24 mouse cellular contexts compared by ENCODE assay signal in the genomic region with DNA sequence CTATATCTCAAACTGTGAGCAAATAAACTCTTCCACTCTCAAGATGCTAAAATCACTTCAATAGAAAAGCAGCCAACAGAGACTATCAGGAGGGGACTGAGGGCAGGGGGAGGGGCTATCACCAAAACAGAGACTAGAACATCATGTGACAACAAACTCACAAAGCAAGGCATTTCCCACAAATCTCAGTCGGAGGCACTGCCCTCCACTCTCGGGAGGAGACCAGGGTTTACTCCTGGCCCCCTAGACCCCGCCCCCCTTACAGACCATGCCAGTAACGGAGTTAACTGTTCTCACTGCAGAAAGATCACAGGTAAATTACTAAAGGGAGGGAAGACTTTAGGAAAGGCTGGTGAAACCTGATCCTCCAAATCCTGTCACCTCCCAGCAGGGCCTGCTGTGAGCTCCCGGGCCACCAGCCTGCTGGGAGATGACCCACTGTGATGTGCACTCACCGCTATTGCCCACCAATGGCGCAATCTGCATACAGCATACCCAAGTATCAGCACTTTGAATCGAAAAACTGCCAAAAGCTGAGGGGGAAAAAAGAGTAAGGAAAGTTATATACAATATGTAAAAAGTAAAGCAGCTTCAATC. TPM values are rescaled to one million over a fixed set of nuclear protein-coding genes. Genes with fewer than 3 reads are reported as not detected.
DNase-seq lines count a peak whose midpoint lies in the region; ATAC-seq and TF ChIP-seq lines count a peak whose summit lies in the region.
"Had no signal": no experiment of that assay in that cellular context is flagged by ENCODE, and none has a peak within 500 bp of the region (broad histone marks: within the 10 kb centered on the region; RNA-seq: fewer than 3 reads in every experiment).

No protein-coding gene starts in this region.

- TF ChIP-seq CTCF in hindbrain, postnatal 0 days (IDR thresholded peaks at IDR 0.05; ENCODE audit: low read depth), result 0 out of 2 replicates have a peak, but pooled peaks have one; percentile 6

- H3K27me3 ChIP-seq in embryonic facial prominence, embryonic 12.5 days, result no peaks in the 10 kb centered on the region
- H3K27me3 ChIP-seq in embryonic facial prominence, embryonic 10.5 days (replicated peaks; ENCODE audit: low read depth, poor library complexity, severe bottlenecking), result no peaks in the 10 kb centered on the region
- no peaks in the 10 kb centered on the region for H3K27me3 ChIP-seq in hindbrain, postnatal 0 days (ENCODE audit: insufficient read depth, low read length)
- H3K27me3 ChIP-seq in hindbrain, embryonic 13.5 days, result no peaks in the 10 kb centered on the region
- no peaks in the 10 kb centered on the region for H3K27me3 ChIP-seq in midbrain, embryonic 13.5 days
- H3K27me3 ChIP-seq in midbrain, embryonic 14.5 days (ENCODE audit: control insufficient read depth, insufficient read depth, low read length), result no peaks in the 10 kb centered on the region
- H3K27me3 ChIP-seq: embryonic facial prominence, embryonic 13.5 days; hindbrain, embryonic 15.5 days; intestine, embryonic 15.5 days; stomach, embryonic 15.5 days had no signal

- 16% methylated on average over 8 of the region's 8 CpGs for WGBS in embryonic facial prominence, embryonic 12.5 days
- 15% methylated on average over 8 of the region's 8 CpGs for WGBS in embryonic facial prominence, embryonic 10.5 days
- WGBS in hindbrain, postnatal 0 days, result 23% methylated on average over 8 of the region's 8 CpGs
- WGBS in hindbrain, embryonic 13.5 days, result 12% methylated on average over 8 of the region's 8 CpGs
- WGBS in midbrain, embryonic 13.5 days, result 11% methylated on average over 8 of the region's 8 CpGs
- 15% methylated on average over 8 of the region's 8 CpGs for WGBS in midbrain, embryonic 14.5 days

- 0 out of 2 replicates have a peak overlapping the region, but pooled peaks have one; percentile 5 for H3K27ac ChIP-seq in embryonic facial prominence, embryonic 12.5 days
- H3K27ac ChIP-seq in embryonic facial prominence, embryonic 10.5 days (replicated peaks), result no peak overlapping the region
- no peak overlapping the region for H3K27ac ChIP-seq in hindbrain, postnatal 0 days
- no peak overlapping the region for H3K27ac ChIP-seq in hindbrain, embryonic 13.5 days
- no peak overlapping the region for H3K27ac ChIP-seq in midbrain, embryonic 13.5 days
- no peak overlapping the region for H3K27ac ChIP-seq in midbrain, embryonic 14.5 days (replicated peaks; ENCODE audit: low read depth, low read length)
- H3K27ac ChIP-seq: embryonic facial prominence, embryonic 13.5 days; gastrocnemius, adult 2 months; hindbrain, embryonic 15.5 days; intestine, embryonic 15.5 days; layer of hippocampus, adult 2 months; limb, embryonic 10.5 days; stomach, embryonic 15.5 days had no signal

- 0 out of 2 replicates have a peak, but pooled peaks cover 5% of the 10 kb centered on the region for H3K4me1 ChIP-seq in embryonic facial prominence, embryonic 12.5 days
- H3K4me1 ChIP-seq in embryonic facial prominence, embryonic 10.5 days, result peaks cover 15% of the 10 kb centered on the region
- no peaks in the 10 kb centered on the region for H3K4me1 ChIP-seq in hindbrain, postnatal 0 days (ENCODE audit: insufficient read depth, low read length)
- H3K4me1 ChIP-seq in hindbrain, embryonic 13.5 days (replicated peaks), result no peaks in the 10 kb centered on the region
- H3K4me1 ChIP-seq in midbrain, embryonic 13.5 days (replicated peaks), result no peaks in the 10 kb centered on the region
- no peaks in the 10 kb centered on the region for H3K4me1 ChIP-seq in midbrain, embryonic 14.5 days (ENCODE audit: control insufficient read depth, insufficient read depth, low read length)
- H3K4me1 ChIP-seq: hindbrain, embryonic 15.5 days; intestine, embryonic 15.5 days; stomach, embryonic 15.5 days had no signal

- H3K36me3 ChIP-seq in embryonic facial prominence, embryonic 12.5 days, result peaks cover 38% of the 10 kb centered on the region
- H3K36me3 ChIP-seq in embryonic facial prominence, embryonic 10.5 days (replicated peaks), result peaks cover 63% of the 10 kb centered on the region
- peaks cover 40% of the 10 kb centered on the region; the same call in 1 of the 2 replicates for H3K36me3 ChIP-seq in hindbrain, postnatal 0 days (ENCODE audit: insufficient read depth, low read length)
- peaks cover 62% of the 10 kb centered on the region for H3K36me3 ChIP-seq in hindbrain, embryonic 13.5 days
- H3K36me3 ChIP-seq in midbrain, embryonic 13.5 days, result peaks cover 64% of the 10 kb centered on the region
- peaks cover 65% of the 10 kb centered on the region for H3K36me3 ChIP-seq in midbrain, embryonic 14.5 days (ENCODE audit: control insufficient read depth, insufficient read depth, low read length)

- H3K9ac ChIP-seq in embryonic facial prominence, embryonic 12.5 days, result no peak overlapping the region
- no peak overlapping the region for H3K9ac ChIP-seq in hindbrain, postnatal 0 days (replicated peaks; ENCODE audit: low read length)
- H3K9ac ChIP-seq in hindbrain, embryonic 13.5 days, result no peak overlapping the region
- no peak overlapping the region for H3K9ac ChIP-seq in midbrain, embryonic 13.5 days (replicated peaks)
- no peak overlapping the region for H3K9ac ChIP-seq in midbrain, embryonic 14.5 days (replicated peaks; ENCODE audit: low read length)
- H3K9ac ChIP-seq: embryonic facial prominence, embryonic 13.5 days; hindbrain, embryonic 15.5 days; intestine, embryonic 15.5 days; stomach, embryonic 15.5 days had no signal

- H3K4me3 ChIP-seq in embryonic facial prominence, embryonic 12.5 days, result no peak overlapping the region
- no peak overlapping the region for H3K4me3 ChIP-seq in embryonic facial prominence, embryonic 10.5 days
- no peak overlapping the region for H3K4me3 ChIP-seq in hindbrain, postnatal 0 days (ENCODE audit: low read length)
- H3K4me3 ChIP-seq in hindbrain, embryonic 13.5 days, result no peak overlapping the region
- H3K4me3 ChIP-seq in midbrain, embryonic 13.5 days (replicated peaks), result no peak overlapping the region
- H3K4me3 ChIP-seq in midbrain, embryonic 14.5 days (replicated peaks; ENCODE audit: low read depth, low read length), result no peak overlapping the region
- H3K4me3 ChIP-seq: embryonic facial prominence, embryonic 13.5 days; erythroblast, embryonic 14.5 days; gastrocnemius, adult 2 months; hindbrain, embryonic 15.5 days; intestine, embryonic 15.5 days; layer of hippocampus, adult 2 months; limb, embryonic 10.5 days; stomach, embryonic 15.5 days had no signal

- no peak for DNase-seq in embryonic facial prominence, embryonic 10.5 days (ENCODE audit: low spot score)
- DNase-seq in hindbrain, postnatal 0 days (ENCODE audit: low spot score), result no peak
- DNase-seq in midbrain, embryonic 14.5 days, result no peak
- peak; percentile 74 for DNase-seq in ZHBTc4 (ENCODE audit: low read depth, low spot score)
- DNase-seq: adrenal gland, adult 2 months; cerebellum, adult 11-12 months; cerebellum, postnatal 10 days; gastrocnemius, adult 2 months; heart, postnatal 4 days; kidney, adult 9 months; liver; lung, postnatal 4 days; thymus, adult 18-20 months; thymus, postnatal 36 days had no signal

- no peak for ATAC-seq in embryonic facial prominence, embryonic 12.5 days (ENCODE audit: insufficient number of reproducible peaks, insufficient read depth, low FRiP score, low TSS enrichment)
- no peak for ATAC-seq in hindbrain, postnatal 0 days
- ATAC-seq in hindbrain, embryonic 13.5 days (ENCODE audit: low FRiP score), result no peak
- 0 out of 2 replicates have a peak, but pooled peaks have one; percentile 50 for ATAC-seq in midbrain, embryonic 13.5 days
- ATAC-seq in midbrain, embryonic 14.5 days (ENCODE audit: low FRiP score, low TSS enrichment), result no peak
- ATAC-seq: intestine, embryonic 15.5 days had no signal

- no peaks in the 10 kb centered on the region for H3K9me3 ChIP-seq in embryonic facial prominence, embryonic 12.5 days
- H3K9me3 ChIP-seq in embryonic facial prominence, embryonic 10.5 days, result no peaks in the 10 kb centered on the region
- H3K9me3 ChIP-seq in hindbrain, postnatal 0 days (ENCODE audit: low read length), result no peaks in the 10 kb centered on the region
- H3K9me3 ChIP-seq in hindbrain, embryonic 13.5 days, result no peaks in the 10 kb centered on the region
- no peaks in the 10 kb centered on the region for H3K9me3 ChIP-seq in midbrain, embryonic 13.5 days
- H3K9me3 ChIP-seq in midbrain, embryonic 14.5 days (ENCODE audit: control insufficient read depth, low read length), result no peaks in the 10 kb centered on the region
- H3K9me3 ChIP-seq: embryonic facial prominence, embryonic 13.5 days; hindbrain, embryonic 15.5 days; intestine, embryonic 15.5 days; limb, embryonic 10.5 days; stomach, embryonic 15.5 days had no signal

- H3K4me2 ChIP-seq in embryonic facial prominence, embryonic 12.5 days (replicated peaks), result no peak overlapping the region
- no peak overlapping the region for H3K4me2 ChIP-seq in hindbrain, postnatal 0 days (ENCODE audit: low read depth, low read length)
- no peak overlapping the region for H3K4me2 ChIP-seq in hindbrain, embryonic 13.5 days
- no peak overlapping the region for H3K4me2 ChIP-seq in midbrain, embryonic 13.5 days (replicated peaks)
- no peak overlapping the region for H3K4me2 ChIP-seq in midbrain, embryonic 14.5 days (ENCODE audit: low read length)
- H3K4me2 ChIP-seq: embryonic facial prominence, embryonic 13.5 days; hindbrain, embryonic 15.5 days; intestine, embryonic 15.5 days; stomach, embryonic 15.5 days had no signal

RNA-seq across cellular contexts. Expression of gene Stard3nl, which starts 23.4 kb away (rescaled TPM):
- 116 and 127 TPM in 2 replicates for polyA plus RNA-seq in embryonic facial prominence, embryonic 12.5 days (2016; fragmentation: Nextera tagmentation; extraction: Ambion mirVana)
- 102 and 104 TPM in 2 replicates for polyA plus RNA-seq in embryonic facial prominence, embryonic 10.5 days (2016; fragmentation: Nextera tagmentation; extraction: Ambion mirVana)
- total RNA-seq in hindbrain, postnatal 0 days (2014; rRNA removed), result 62.1 and 69.5 TPM in 2 replicates
- 191 and 199 TPM in 2 replicates for polyA plus RNA-seq in hindbrain, postnatal 0 days (2015; fragmentation: Nextera tagmentation; extraction: Ambion mirVana)
- 197 and 198 TPM in 2 replicates for polyA plus RNA-seq in hindbrain, embryonic 13.5 days (2015; fragmentation: Nextera tagmentation; extraction: Ambion mirVana)
- polyA plus RNA-seq in midbrain, embryonic 13.5 days (2015; fragmentation: Nextera tagmentation; extraction: Ambion mirVana), result 177 and 181 TPM in 2 replicates
- 205 and 228 TPM in 2 replicates for polyA plus RNA-seq in midbrain, embryonic 14.5 days (2014; fragmentation: Nextera tagmentation; extraction: Ambion mirVana)
